Mouse (Mus musculus) thymus, adult 2 months (tissue): ENCODE measurements around the gene Faf2.

Experiments used
- CTCF ChIP-seq: fragments of 200-500 bp; IDR thresholded peaks from 2 replicates; pipeline ENCODE4 v1.5.1; 2012; ENCODE audit warnings: mild to moderate bottlenecking, control low read depth, low read length, moderate library complexity, borderline replicate concordance; ENCODE audit not compliant: control insufficient read depth, poor library complexity, insufficient read depth; ENCODE audit errors: extremely low read depth
- POLR2A ChIP-seq: fragments of 200-500 bp; IDR thresholded peaks from 2 replicates; pipeline ENCODE4 v1.6.1; 2012; ENCODE audit warnings: mild to moderate bottlenecking, low read length, control low read depth, moderate library complexity; ENCODE audit not compliant: control insufficient read depth, poor library complexity, insufficient read depth; ENCODE audit errors: extremely low read depth

DNA sequence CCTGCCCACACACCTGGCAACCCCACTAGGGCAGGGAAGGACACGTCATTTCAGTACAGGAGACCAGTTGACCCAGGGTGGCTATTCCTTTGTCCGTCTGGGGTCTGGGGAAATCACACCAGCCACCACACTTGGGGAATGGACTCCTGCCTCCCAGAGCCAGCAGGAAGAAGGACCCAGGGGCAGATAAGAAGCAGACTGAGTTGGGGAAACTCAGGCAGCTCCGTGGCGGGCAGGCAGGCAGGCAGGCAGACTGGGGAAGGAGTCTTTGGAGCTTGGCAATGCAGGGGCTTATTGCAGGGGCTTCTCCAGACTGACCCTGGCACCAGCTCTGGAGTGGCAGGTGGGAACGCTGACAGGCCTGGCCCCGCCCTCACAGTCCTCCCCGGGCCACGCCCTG lies 59.7 kb downstream of the Faf2 start:
- TF ChIP-seq CTCF (no peak), POLR2A (no peak)
